Mouse (Mus musculus) C2C12 (cell line): ENCODE results near the gene Podnl1. TPM values are rescaled to one million over a fixed set of nuclear protein-coding genes. Genes with fewer than 3 reads are reported as not detected.

Experiments used
- H3K27me3 ChIP-seq: one replicate; pipeline ENCODE4 v1.6.1; 2011; ENCODE audit not compliant: control insufficient read depth, insufficient read depth, insufficient read length
- H3K36me3 ChIP-seq: one replicate; pipeline ENCODE4 v1.6.1; 2011; ENCODE audit not compliant: control insufficient read depth, insufficient read depth
- H3K4me3 ChIP-seq: one replicate; pipeline ENCODE4 v1.5.1; 2011; ENCODE audit warnings: mild to moderate bottlenecking, control low read depth; ENCODE audit not compliant: poor library complexity, insufficient read depth, severe bottlenecking
- H3K79me2 ChIP-seq: one replicate; pipeline ENCODE4 v1.6.1; 2011; ENCODE audit not compliant: control insufficient read depth, insufficient read depth
- H3K79me3 ChIP-seq: one replicate; pipeline ENCODE4 v1.6.1; 2011; ENCODE audit warnings: low read depth, control low read depth
- H3ac ChIP-seq: one replicate; pipeline ENCODE3; 2011; ENCODE audit warnings: low read depth; ENCODE audit not compliant: control insufficient read depth, insufficient read length
- CEBPB ChIP-seq: IDR thresholded peaks from one replicate; pipeline ENCODE4 v1.6.1; 2011; ENCODE audit warnings: low read depth, mild to moderate bottlenecking, control low read depth, moderate library complexity
- CTCF ChIP-seq: IDR thresholded peaks from one replicate; pipeline ENCODE4 v1.5.1; 2011; ENCODE audit not compliant: control insufficient read depth, insufficient read depth, insufficient read length
- FOSL1 ChIP-seq: IDR thresholded peaks from one replicate; pipeline ENCODE4 v1.8.0; 2011; ENCODE audit warnings: mild to moderate bottlenecking, low read length; ENCODE audit not compliant: poor library complexity, insufficient read depth, severe bottlenecking
- MAX ChIP-seq: IDR thresholded peaks from one replicate; pipeline ENCODE4 v1.6.1; 2011; ENCODE audit warnings: mild to moderate bottlenecking, control low read depth
- MYOD1 ChIP-seq: IDR thresholded peaks from one replicate; pipeline ENCODE4 v1.6.1; 2011; ENCODE audit warnings: low read depth; ENCODE audit not compliant: control insufficient read depth, insufficient read length
- MYOG ChIP-seq: IDR thresholded peaks from one replicate; pipeline ENCODE4 v1.6.1; 2011; ENCODE audit not compliant: control insufficient read depth, insufficient read length; ENCODE audit errors: extremely low read depth
- USF1 ChIP-seq: IDR thresholded peaks from one replicate; pipeline ENCODE4 v1.6.1; 2011; ENCODE audit warnings: low read depth, mild to moderate bottlenecking, control low read depth, moderate library complexity
- polyA plus RNA-seq: library from polyadenylated mRNA; unstranded; fragments of >200 nt; fragmentation: generic; extraction: Trizol; gene quantifications from one replicate; pipeline ENCODE4 v1.2.1, GENCODE M21; 2012; ENCODE audit warnings: missing spikeins

Gene Podnl1
- polyA plus RNA-seq, 1 experiment: 10.3 TPM

DNA sequence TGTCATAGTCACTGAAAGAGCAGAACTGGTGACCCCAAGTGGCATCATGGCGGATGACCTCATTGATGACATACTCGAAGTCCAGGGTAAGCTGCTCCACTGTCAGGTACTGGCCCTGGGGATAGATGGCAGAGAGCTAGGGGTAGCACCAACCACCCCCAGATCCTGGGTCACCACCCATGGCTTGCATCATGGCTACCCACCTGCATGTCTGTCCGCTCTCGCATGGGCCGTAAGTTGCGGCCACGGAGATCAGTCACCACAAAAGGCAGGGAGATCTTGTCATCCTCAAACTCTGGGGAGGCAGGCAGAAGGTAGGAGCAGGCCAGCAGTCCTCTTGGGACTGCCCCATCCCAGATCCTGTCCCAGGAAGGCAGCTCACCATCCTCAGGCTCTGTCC is 27.4 kb upstream of the Podnl1 start:
- H3K79me3 ChIP-seq: peaks cover 9% of the 10 kb centered on the region
- TF ChIP-seq MYOG (no peak), CTCF (no peak), USF1 (no peak), MYOD1 (no peak), MAX (no peak)
- peaks cover 32% of the 10 kb centered on the region for H3K79me2 ChIP-seq
- no peaks in the 10 kb centered on the region for H3K27me3 ChIP-seq
- peaks cover 46% of the 10 kb centered on the region for H3K36me3 ChIP-seq
- no peak overlapping the region for H3K4me3 ChIP-seq
- no peak overlapping the region for H3ac ChIP-seq

DNA sequence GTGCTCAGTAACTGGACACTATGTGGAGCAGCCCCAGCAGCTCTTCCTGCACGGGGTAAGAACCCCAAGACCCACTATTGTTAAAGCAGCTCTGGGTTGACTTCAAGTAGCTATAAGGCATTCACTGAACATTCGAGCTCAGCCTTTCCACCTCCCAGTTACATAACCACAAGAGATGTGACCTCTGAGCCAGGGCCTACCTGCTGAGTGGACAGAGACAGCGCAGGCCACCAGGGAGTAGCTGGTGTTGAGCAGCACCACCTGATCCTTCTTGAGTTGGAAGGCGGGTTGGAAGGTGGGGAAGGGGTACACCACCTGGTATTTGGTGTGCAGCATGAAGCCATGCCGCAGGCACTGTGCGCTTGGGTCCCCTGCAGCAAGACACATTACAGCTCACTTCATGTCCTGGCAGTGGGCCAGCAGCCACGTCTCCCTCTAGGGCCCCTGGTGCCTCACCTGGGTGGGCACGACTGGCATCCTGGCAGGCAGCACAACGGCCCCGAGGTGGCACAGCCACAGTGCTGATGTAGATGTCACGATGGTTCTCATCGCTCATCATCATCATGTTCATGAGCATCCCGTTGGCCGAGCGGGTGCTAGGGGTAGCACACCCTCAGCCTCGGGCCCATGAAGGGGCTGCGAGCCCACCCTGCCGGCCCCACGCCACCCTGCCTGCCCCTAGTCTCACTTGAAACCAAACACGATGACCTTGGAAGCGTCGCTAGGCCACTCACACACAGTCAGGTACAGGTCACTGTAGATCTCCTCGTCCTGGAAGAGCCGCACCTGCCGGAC is 24.1 kb upstream of the Podnl1 start:
- Histone ChIP-seq H3K4me3 (no peak overlapping the region), H3K36me3 (peaks cover 33% of the 10 kb centered on the region), H3K79me2 (peaks cover 41% of the 10 kb centered on the region), H3K27me3 (no peaks in the 10 kb centered on the region), H3K79me3 (peaks cover 17% of the 10 kb centered on the region), H3ac (no peak overlapping the region)
- TF ChIP-seq MAX (no peak), MYOG (no peak), CEBPB (no peak), MYOD1 (no peak), USF1 (no peak), CTCF (no peak), FOSL1 (no peak)

DNA sequence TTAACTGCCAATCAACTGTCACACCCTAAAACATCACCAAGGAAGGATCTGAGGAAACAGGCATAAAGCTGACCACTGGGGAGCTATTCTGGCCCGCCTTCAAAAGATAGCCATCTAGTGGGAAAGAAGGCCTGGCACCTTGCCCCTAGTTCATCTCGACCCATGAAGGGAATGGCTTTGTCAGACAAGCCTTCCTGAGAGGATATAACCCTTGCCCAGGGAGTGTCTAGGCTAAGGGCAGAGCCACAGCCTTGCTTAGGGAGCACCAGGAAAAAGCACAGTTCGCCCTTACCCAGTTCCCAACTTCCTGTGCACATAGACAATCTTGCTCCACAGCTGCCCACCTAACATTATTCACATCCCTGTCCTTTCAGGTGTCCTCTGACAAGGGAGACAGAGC is 22.2 kb upstream of the Podnl1 start:
- no peaks in the 10 kb centered on the region for H3K27me3 ChIP-seq
- peak overlapping the region; percentile 49 for H3K4me3 ChIP-seq
- H3ac ChIP-seq: peak overlapping the region; percentile 78
- H3K79me2 ChIP-seq: peaks cover 41% of the 10 kb centered on the region
- H3K36me3 ChIP-seq: peaks cover 20% of the 10 kb centered on the region
- no peak for TF ChIP-seq FOSL1
- no peak for TF ChIP-seq MYOG
- TF ChIP-seq MAX: no peak
- TF ChIP-seq USF1: no peak
- H3K79me3 ChIP-seq: peaks cover 17% of the 10 kb centered on the region

DNA sequence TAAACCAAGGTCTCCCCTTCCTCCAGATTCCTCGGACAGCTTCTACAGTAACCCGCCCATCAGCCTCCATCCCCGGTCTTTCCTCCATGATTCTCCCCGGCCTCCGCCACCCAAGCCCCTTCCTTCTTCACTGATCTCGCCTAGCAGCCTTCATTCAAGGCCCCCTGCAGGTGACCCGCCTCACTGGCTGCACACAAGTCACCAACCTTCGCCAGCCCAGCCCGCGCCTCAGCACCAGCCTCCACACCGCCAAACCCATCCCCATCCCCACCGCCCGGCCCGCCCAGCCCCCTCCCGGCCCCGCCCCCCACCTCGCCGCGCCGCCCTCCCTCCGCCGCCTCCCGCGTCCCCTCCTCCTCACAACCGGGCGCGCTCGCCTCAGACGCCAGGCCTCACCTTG is 21.6 kb upstream of the Podnl1 start:
- TF ChIP-seq FOSL1: no peak
- no peak for TF ChIP-seq USF1
- no peak for TF ChIP-seq MYOD1
- TF ChIP-seq MYOG: no peak
- TF ChIP-seq MAX: no peak
- no peak for TF ChIP-seq CTCF
- TF ChIP-seq CEBPB: no peak
- peak overlapping the region; percentile 96 for H3ac ChIP-seq
- H3K79me3 ChIP-seq: peaks cover 17% of the 10 kb centered on the region
- peaks cover 20% of the 10 kb centered on the region for H3K36me3 ChIP-seq
- peaks cover 41% of the 10 kb centered on the region for H3K79me2 ChIP-seq
- no peaks in the 10 kb centered on the region for H3K27me3 ChIP-seq
- peak overlapping the region; percentile 49 for H3K4me3 ChIP-seq

DNA sequence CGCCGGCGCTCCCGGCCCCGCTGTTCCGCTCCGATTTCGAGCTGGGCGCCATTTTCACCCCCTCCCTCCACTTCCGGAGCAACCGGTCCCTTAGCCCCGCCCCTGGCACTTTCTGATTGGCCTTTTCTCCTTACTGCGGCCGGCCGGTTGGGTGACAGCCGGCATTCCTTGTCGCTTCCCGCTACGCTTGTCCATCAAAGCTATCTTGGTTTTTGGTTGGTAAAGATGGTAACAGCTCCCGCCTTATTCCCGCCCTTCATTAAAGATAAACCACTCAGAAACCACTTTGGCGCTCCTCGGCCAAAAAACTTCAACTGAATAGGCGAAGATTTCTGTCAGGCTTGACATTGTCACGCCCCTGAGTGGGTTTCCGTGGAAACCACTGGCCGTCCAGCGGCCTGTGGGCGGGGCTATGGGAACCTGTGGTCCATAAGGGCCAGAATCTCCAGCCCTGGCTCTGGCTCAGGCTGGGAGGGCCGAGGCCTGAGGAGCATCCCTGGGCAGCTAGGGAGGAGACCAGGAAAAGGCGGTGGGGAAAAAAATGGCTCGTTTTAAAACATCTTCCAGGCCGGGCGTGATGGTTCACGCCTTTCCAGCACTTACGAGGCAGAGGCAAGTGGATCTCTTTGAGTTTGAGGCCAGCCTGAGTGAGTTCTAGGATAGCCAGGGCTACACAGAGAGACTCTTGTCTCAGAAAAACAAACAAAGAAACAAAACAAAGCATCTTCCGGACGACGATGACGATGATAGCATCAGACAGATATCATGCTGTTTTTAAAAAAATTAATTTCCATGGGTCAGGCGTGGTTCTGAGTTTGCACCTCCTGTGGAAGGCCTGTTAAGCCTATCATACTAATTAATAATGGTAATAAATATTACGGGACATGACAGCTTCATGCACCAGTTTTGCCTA is 20.8 kb upstream of the Podnl1 start, which contains the start of gene Dcaf15:
Gene Dcaf15 (minus strand): TSS at position 72 of the 913 bp plus-strand sequence.
- Histone ChIP-seq H3K79me3 (peaks cover 16% of the 10 kb centered on the region), H3K4me3 (peak within 1 kb of the TSS; percentile 49), H3K36me3 (peaks cover 14% of the 10 kb centered on the region), H3K27me3 (no peaks in the 10 kb centered on the region), H3ac (peak within 1 kb of the TSS; percentile 96), H3K79me2 (peaks cover 35% of the 10 kb centered on the region)
- TF ChIP-seq USF1: no peak
- no peak for TF ChIP-seq CTCF
- no peak for TF ChIP-seq MYOD1
- no peak for TF ChIP-seq FOSL1
- TF ChIP-seq MYOG: no peak
- TF ChIP-seq MAX: no peak
